Mouse (Mus musculus): ENCODE measurements around the gene Trip12.

Trip12 gene

DNA sequence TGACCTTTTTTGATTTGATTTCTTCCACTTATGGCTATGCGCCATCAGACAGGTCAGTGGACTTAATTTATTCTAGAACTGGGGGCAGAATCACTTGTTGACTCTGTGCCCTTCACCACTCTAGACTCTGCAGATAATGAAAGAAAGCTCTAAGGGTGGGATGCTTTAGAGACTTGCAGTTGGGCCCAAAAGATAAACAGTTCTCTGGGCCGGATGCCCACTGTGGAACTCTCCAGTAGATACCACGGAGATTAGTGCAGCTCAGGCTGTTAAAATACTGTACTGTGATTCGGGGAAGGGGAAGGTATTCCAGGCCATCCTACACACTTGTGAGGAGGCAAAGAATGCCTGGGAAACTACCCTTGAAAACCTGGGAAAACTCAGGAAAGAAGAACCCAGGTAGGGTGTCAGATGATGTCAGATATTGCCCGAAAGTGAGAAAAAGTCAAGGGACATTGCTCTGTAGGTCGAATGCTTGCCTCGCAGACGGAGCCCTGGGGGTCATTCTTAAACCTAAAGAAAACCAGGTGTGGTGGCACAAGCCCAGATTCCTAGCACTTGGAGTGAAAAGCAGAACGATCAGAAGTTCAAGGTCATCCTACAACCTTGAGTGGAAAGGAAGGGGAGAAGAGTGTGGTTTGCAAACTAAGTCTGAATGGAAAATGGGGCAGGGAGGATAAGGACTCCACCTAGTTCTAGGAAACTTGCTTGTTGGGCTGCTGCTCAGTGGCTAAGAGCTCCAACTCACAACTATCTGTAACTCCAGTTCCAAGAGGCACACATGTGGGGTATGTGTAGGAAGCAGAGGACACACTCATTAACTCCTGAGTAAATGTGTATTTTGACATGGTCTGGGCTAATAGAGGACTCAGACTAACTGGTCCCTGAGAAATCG lies 20.3 kb upstream of the Trip12 start:
- in situ Hi-C loops (cut with MboI, MseI) = no loop called here

DNA sequence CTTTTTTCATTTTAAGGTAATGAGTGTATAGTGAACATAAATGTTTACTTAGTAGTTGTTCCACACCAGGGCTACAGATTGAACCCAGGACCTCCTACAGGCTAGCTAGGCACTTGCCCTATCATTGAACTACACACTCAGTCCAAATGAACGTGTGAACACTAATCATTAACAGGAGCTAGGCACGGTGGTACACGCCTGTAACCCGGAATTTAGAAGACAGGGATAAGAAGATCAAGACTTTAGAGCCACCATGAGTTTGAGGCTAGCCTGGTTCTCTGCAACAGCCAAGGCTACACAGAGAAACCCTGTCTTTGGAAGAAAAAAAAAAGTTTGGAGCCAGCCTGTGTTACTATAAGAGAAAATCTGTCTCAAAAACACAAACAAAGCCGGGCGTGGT lies 19.3 kb upstream of the Trip12 start:
- in situ Hi-C loops (cut with MboI, MseI) = no loop called here

DNA sequence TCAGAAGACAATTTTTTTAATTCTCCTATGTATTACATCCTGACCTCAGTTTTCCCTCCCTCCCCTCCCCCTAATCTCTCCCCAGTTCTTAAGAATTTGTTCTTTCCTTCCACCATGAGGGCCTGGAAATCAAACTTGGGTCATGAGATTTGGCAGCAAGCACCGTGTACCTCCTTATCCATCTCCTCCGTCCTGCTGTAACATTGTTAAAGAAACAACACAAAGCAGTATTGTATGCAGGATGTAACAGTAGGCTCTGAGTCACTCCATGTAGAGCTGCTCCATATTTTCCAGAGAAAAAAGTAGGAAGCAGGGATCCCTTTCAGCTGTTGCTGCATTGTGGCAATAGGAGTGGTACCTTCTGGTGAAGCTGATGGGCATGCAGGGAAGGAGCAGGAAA lies 15.4 kb upstream of the Trip12 start:
- in situ Hi-C loops (cut with MboI, MseI) = no loop called here

DNA sequence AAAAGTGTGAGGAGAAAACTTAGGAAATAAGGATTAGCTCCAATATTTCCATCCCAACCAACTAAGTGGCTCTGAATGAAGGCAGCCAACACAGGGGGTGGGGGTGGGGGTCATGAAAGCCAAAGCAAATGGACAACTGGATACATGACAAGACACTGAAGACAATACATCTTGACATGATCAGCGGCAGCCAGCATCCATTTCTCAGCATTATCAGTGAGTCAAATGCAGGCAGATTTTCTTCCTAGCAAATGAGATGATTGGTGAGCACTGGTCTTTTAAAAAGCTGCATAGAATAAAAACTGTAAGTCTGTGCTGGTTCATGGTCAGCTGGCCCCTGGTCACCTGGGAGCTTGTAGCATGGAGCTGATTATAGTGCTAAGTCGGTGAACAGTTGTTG lies 14.7 kb upstream of the Trip12 start:
- in situ Hi-C loops (cut with MboI, MseI) = no loop called here

DNA sequence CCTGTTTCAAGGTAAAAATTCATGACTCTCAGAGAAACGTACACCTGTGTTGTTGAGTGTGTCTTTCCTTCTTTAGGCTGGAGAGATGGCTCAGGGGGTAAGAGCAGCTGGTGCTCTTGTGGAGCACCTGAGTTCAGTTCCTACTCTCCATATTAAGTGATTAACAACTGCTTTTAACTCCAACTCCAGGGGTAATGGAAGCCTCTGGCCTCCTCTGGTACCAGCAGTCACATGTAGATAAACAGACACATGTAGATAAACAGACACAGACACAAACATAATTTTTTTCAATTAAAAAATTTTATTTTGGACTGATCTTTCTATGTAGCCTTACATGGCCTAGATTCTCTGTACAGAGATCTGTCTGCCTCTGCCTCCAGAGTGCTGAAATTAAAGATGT lies 13.4 kb upstream of the Trip12 start:
- in situ Hi-C loops (cut with MboI, MseI) = no loop called here

DNA sequence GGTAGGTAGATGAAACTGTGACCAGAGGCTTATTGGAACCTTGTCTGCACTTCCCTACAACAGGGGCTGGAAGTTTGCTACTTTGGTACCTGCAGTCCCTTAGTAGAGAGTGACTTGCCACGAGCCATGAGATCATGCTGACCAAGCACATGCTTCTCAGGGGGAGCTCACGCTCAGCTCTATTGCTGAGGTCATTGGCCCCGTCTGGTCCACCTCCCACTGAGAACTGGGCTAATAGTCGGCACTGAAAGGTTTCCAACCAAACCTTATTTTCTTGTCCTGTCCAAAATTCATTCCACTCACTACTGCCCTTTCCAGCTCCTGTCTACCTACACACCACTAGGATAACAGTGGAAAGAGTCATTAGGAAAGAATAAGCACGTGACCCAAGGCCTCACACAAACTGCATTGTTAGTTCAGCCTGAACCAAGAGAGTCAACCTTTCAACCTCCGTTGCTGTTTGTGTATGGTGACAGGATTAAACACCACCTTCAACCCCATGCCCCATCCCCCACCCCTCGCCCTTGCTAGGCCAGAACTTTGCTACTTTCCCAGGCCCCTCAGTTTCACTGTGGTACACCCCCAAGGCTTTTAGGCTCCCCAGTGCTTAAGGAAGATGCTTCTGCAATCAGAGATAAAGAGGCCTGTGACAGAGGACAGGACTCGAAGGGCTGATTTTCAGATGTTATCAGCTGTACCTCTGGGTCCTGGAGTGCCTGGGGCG lies 11.4 kb upstream of the Trip12 start:
- in situ Hi-C loops (cut with MboI, MseI) = no loop called here

DNA sequence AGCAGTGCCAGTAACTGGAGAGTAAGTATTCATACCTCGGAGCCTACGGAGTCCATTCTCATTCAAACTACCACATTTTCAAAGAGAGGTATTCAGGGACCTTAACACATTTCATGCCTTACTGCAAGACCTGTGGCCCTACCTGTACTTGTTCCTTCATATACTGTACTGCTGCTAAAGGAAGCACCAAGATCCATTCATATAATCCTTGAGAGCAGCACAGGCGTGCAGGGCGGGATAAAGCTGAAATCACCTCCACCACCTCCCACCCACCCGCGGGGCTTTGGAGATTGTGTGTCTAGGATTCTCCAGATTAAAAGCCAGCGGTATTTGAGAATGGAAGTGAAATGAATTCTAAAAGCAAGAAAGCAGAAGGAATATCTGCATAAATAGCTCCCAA lies 10.2 kb upstream of the Trip12 start:
- in situ Hi-C loops (cut with MboI, MseI) = no loop called here

DNA sequence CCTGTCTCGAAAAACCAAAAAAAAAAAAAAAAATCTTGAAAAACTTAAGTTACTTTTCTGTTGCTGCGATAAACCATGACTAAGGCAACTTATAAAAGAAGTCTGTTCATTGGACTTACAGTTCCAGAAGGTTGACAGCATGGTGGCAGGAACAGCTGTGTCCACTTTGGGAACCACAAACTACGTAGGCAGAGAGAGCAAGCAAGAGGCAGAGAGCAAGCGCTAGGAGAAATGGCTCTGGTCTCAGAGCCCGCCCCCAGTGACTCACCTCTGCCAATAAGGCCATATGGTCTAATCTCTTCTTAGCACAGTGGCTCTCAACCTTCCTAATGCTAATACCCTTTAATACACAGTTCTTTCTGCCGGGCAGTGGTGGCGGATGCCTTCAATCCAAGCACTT lies 9.5 kb upstream of the Trip12 start:
- in situ Hi-C loops (cut with MboI, MseI) = no loop called here

DNA sequence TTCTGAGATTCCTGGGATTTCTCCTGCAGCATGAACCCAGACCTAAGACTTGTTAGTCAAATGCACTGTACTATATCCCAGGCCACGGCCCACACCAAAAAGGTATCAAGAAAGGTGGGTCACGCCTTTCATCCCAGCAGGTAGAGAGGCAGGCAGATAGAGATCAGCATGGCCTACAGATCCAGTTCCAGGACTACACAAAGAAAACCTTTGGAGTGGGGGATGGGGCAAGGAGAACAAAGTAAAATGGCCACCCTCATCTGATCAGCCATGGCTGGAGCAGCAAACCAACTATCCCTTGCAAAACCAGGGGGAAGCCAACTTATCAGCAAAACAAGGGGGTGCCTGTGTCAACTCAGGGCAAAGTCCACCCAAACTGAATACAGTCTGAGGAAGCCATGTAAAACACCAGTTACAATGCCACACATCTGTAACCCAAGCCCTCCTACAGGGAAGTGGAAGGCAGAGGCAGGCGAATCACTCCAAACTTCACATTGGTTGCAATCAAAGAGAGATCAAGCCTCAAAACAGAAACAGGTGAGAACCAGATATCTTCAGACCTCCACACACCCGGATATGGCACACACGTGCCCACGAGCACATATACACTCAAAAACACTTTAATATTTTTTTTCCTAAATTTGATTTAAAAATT lies 8.6 kb upstream of the Trip12 start:
- in situ Hi-C loops (cut with MboI, MseI) = no loop called here

DNA sequence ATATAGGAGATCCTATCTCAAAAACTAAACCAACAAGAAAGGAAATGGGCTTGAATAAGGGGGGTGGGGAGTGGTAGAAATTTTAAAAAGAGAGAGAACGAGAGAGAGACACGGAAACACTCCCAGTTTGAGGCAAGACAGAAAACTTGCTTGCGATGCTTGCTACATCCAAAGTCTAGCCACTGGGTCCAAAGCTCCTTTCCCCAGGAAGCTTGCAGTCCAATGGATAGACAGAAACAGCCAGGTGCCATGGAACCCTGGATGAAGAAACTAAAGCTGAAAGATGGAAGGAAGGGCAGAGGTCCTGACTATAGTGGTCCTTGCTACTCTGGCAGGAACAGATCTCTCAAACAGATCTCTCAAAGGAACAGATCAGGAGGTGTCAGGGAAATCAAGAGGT lies 8.0 kb upstream of the Trip12 start:
- in situ Hi-C loops (cut with MboI, MseI) = no loop called here

DNA sequence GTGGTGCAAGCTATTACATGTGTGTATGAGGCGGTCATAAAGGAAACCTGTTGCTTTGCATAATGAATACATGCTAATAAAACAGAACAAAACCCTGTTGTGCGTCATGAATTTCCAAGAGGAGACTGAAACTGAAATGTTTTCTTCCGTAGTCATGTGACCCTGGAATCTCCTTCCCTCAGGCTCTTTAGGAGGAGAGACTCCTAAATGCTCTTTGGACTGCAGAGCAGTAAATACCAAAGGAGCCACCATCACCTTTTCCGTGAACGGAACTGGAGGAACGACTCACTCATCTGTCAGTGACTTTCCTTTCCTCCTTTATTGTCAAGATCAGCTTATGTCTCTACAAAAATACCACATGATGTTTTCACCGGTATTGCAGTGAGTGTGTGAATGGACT lies 7.4 kb upstream of the Trip12 start:
- in situ Hi-C loops (cut with MboI, MseI) = no loop called here

DNA sequence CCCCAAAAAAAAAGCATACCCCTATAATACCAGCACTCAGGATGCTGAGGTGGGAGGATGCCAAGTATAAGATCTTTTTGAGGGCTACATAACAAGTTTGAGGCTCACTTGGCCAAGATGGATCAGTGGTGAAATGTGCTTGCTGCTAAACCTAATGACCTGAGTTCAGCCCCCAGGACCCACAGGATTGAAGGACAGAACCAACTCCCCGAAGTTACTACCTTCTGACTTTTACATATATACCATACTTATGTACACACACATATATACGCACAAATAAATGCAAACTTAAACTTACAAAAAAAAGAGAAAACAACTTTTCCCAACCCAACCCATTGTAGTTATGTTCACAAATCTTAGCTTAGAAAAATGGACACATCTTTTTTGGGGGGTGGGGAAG lies 3.0 kb upstream of the Trip12 start:
- in situ Hi-C loops (cut with MboI, MseI) = loop anchor here (5.0 kb wide), 1 partner anchor 51 kb away; no protein-coding TSS in a partner anchor

DNA sequence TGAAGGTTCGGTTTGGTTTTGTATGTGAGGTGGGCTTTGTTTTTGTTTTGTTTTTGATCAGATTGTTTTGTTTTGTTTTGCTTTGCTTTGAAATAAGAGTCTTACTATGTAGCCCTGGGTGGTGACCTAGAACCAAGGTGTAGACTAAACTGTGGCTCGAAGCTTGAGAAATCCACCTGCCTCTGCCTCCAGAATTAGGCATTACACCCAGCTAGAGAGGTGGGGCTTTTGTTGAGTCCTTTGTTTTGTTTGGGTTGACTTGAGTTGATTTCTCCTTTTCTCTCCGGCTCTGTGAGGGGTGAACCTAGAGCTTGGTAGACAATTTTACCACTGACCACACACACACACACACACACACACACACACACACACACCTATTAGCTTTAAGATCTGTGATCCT lies 745 bp upstream of the Trip12 start:
- in situ Hi-C loops (cut with MboI, MseI) = loop anchor here (5.0 kb wide), 1 partner anchor 49 kb away; no protein-coding TSS in a partner anchor

DNA sequence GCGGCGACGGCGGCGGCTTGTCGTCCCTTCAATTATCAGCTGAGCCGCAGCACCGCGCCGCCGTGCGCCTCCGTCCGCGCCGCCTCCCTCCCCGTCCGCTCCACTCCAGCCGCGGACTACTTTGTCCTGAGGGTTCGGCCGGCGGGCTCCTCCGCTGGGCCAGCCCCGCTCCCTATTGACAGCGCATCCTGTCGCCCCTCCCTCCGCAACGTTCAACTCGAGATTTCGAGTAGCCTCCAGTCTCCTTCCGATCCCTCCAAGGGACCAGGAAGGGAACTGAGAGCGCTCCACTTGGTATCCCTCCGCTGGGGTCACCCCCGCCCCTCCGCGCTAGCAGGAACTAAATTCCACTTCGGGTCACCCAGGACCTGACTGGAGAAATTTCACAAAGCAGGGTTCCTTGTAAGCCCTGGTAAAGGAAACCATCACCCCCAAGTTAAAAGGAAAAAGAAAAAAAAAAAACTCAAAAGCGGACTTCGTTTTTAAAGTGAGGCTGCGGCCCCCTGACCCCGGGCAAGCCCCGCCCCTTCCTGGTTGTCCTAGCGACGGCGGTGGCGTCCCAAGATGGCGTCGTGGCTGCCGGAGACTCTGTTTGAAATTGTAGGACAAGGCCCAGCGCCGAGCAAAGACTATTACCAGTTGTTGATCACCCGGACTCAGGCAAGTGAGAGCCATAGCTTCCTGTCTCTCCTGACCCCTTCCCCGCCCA lies 853 bp downstream of the Trip12 start, which contains the start of gene Fbxo36:
TSS of gene Fbxo36 (plus strand) at position 533 of the 709 bp plus-strand sequence.
- in situ Hi-C loops (cut with MboI, MseI) = loop anchor here (5.0 kb wide), 1 partner anchor 47 kb away; no protein-coding TSS in a partner anchor

DNA sequence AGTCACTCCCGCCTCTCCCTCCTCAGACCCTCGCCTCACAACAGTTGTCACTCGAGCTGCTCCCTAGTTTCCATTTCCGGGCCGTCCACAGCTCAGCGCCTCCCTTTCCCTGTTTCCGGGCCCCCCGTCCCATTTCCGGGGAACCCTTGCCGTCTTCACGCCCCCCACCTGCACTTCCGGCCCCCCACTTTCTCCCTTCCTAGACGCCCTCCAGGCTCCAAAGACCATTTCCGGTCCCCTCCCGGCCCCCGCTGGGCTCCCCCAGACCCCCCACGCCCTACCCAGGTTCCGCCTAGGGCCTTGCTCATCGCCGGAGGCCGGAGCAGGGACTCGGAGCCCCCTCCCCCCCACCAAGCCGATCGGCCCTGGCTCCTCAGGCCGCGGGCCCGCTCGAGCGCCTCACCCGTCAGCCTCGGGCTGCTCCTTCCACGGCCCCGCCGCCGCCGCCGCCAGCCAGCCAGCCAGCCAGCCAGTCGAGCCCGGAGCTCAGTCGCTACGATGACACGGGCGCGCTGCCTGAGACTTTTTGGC lies 1.6 kb downstream of the Trip12 start:
- in situ Hi-C loops (cut with MboI, MseI) = no loop called here

DNA sequence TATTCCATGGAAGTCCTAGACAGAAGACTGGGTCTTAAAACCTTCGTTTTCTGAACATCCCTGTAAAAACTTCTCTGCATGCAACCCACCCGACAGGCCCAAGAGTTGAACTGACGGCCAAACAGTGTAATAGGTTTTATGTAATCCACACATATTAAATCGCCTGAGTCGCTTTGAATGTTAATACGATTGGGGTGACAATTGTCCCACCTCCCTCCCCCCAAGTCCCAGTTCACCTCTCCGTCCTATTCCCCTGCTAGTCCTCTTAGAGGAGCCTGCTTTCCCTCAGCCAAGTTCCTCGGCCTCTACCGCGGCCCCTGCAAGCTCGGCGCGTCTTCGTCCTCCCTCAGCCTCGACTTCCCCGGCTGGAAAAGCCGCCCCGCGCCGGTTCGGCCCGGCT lies 2.2 kb downstream of the Trip12 start:
- in situ Hi-C loops (cut with MboI, MseI) = no loop called here

DNA sequence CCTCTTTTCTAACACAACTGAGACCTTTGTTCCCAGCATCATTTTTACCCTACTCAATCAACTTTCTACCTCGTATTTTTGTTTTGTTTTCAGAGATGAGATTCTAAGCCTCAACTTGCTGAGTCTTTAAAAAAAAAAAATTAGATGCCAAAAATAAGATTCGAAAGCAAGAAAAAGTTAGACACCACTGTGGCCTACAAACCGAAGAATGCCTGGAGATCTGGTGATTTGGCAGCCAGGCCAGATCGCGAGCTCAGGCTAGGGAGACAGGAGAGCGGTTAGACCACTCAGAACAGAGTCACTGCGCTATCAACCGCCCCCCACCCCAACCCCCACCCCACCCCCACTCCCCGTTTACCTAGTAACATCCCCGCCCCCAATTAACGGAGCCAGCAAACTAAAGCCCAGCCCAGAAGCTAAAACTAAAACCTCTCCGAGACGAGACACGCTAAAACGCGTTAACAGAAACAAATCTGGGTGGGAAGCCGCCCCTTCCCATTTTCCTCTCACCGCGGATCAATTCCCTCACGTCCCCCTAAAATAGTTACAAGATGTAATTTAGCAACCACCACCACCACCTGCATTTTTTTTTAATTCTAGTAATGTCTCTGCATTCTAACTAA lies 2.7 kb downstream of the Trip12 start:
- in situ Hi-C loops (cut with MboI, MseI) = no loop called here

DNA sequence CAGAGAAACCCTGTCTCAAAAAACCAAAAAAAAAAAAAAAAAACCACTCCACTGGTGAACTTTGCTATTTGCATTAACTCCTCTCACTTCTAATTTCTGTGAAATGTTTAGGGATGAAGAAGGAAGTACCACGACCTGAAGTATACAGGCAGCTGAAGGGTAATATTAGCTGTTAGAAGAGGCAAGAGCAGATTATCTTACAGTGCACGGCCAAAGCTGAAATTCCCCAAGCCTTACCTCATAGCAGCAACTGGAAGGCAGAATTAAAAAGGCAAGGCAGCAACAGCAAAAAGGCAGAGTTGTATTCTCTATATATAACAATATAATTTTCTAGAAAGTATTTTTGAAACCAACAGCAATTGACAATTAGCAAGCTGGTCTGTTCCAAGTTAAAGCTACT lies 15.2 kb downstream of the Trip12 start:
- in situ Hi-C loops (cut with MboI, MseI) = no loop called here

DNA sequence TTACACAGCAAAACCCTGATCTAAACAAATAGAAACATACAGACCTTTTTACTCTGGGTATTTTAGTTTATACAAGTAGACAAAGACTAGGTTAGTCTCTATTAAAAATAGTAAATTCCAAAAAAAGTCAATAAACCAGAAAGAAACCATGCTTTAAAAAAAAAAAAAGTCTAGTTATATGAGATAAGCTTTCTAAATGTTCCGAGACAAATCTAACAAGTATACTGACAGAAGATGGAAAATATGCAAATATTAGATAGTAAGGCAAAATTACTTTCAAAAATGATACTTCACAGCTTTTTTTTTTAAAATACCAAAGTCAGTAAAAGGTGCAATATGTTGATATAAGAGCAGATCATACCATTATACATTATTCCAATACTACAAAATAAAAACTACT lies 22.7 kb downstream of the Trip12 start:
- in situ Hi-C loops (cut with MboI, MseI) = no loop called here

DNA sequence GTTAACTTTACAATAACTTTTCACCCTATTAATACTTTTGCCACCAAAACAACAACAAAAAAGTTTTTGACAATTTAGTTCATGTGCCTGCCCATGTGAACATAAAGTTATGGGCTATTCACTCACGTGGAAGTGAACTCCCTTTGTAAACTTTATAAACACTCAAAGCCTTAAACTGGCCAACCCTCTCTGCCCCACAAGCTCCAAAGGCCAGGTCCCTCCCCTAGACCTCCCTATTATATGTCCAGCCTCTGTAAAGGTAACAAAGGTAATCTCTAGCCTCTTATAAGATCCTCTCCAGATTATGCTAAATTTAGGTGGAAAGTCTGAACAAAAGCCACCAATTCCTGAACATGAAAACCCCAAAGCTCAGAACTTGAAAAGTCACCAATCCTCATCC lies 36.5 kb downstream of the Trip12 start:
- in situ Hi-C loops (cut with MboI, MseI) = no loop called here

DNA sequence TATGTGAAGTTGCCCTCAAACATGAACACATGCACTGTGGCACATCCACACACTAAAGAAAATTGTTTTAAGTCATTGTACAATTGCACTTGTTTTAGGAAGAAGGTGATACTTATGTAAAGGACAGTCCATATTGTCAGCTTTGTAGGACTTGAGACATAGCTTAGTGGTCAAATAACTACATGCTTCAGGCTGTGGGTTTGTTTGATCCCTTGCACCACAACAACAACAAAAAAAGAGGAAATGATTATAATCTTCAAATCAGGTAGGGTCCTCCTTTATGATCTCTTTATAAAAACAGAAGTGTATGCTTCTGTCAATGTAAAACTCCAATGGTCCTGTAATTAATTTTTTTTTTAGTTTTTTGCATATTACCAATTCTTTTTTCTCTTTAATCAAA lies 41.1 kb downstream of the Trip12 start:
- in situ Hi-C loops (cut with MboI, MseI) = loop anchor here (10.0 kb wide), 1 partner anchor 54 kb away; no protein-coding TSS in a partner anchor

Data from regulatory T cell (primary cell).